Mouse (Mus musculus) heart, postnatal 4 days (tissue): Measurements from ENCODE around the gene Pidd1. TPM values are rescaled to one million over a fixed set of nuclear protein-coding genes. Genes with fewer than 3 reads are reported as not detected.
"Not testable (repeated sequence)": the region's sequence is repeated elsewhere in the genome, so short reads cannot be mapped to it uniquely, and the experiment has no call there.

ENCODE experiments used
- DNase-seq: peaks from one replicate; pipeline ENCODE4 v3.0.0; 2021
- total RNA-seq, 2 experiments: library from RNA; stranded (reverse); gene quantifications; 2 replicates each; pipeline ENCODE4 v1.2.3; 2021

Pidd1 gene
- total RNA-seq, 2 experiments from 2014 or later: 5.9 to 6.4 TPM

- DNase-seq: peak; percentile 73
Observed at GRCm38 (mm10) chr7:141457986-141458660, 14.3 kb upstream of the Pidd1 start.

DNA sequence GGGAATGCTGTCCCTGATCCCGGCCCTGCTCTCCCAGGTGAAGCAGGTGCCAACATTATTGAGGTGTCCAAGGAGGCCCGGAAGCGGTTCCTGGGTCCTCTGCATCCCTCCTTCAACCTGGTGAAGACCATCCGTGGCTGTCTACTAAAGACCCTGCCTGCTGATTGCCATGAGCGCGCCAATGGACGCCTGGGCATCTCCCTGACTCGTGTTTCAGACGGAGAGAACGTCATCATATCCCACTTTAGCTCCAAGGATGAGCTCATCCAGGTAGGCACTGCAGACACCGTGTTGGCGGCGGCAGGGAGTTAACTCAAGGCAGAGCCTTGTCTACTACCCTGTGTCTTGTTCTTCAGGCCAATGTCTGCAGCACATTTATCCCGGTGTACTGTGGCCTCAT lies 13.4 kb upstream of the Pidd1 start:
- no peak for DNase-seq

GRCm38 (mm10) chr7:141456739-141457138 lies 12.9 kb upstream of the Pidd1 start:
- DNase-seq: no peak

DNA sequence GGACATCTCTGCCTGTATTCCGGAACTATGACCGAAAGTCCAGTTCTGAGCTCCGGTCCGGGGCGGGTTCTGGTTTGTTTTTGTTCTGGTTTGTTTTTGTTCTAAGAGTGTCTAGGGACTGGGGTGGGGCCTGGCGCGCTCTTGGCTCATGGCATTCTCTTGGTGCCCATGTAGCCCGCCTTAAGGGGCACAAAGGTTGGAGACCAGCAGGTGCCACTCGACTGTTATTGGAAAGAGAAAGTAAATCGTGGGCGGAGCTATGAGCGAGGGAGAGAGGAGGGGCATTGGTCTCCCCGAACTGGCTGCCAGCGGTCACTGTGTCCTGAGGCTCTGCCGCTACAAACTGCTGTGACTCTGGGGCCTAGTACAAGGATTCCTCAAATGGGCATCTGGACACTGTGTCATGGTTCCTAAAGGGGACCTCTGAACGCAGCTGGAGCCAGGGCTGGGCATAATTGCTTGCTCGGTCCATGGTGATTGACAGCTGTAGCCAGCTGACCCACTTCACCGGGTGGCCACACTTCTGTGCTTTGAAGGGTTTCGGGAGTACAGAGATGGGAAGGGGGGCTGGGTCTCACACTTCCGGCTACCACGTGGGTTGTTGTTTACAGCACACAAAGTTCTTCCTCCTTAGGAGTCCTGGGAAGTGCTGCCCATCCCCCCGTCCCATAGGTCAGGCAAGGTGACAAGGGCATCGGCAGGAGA lies 11.9 kb upstream of the Pidd1 start:
- peak; percentile 77 for DNase-seq

DNA sequence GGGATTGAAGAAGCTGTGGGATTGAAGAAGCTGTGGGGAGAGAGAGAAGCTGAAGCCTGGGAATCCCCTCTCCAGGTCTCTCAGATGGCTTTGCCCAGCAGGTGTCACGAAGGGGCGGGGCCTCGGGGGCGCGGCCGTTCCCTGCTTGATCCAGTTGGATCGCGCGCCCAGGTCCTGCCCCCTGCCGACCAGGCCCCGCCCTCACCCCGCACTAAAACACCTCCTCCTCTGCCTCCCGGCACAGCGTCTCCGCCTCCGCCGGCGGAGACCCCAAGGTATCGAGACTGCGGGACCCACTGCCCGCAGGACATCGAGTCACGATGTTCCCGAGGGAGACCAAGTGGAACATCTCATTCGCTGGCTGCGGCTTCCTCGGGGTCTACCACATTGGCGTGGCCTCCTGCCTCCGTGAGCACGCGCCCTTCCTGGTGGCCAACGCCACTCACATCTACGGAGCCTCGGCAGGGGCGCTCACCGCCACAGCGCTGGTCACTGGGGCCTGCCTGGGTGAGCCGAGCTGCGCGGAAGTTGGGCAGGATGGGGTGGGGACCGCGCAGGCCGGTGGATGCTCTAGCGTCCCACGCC lies 11.2 kb upstream of the Pidd1 start, which contains the start of gene Pnpla2:
Gene Pnpla2 (plus strand): TSS at position 232 of the 585 bp plus-strand sequence.
- peak; percentile 97 for DNase-seq

GRCm38 (mm10) chr7:141453636-141454035 lies 9.8 kb upstream of the Pidd1 start:
- no peak for DNase-seq

GRCm38 (mm10) chr7:141451928-141452327 lies 8.1 kb upstream of the Pidd1 start:
- DNase-seq: peak; percentile 9

DNA sequence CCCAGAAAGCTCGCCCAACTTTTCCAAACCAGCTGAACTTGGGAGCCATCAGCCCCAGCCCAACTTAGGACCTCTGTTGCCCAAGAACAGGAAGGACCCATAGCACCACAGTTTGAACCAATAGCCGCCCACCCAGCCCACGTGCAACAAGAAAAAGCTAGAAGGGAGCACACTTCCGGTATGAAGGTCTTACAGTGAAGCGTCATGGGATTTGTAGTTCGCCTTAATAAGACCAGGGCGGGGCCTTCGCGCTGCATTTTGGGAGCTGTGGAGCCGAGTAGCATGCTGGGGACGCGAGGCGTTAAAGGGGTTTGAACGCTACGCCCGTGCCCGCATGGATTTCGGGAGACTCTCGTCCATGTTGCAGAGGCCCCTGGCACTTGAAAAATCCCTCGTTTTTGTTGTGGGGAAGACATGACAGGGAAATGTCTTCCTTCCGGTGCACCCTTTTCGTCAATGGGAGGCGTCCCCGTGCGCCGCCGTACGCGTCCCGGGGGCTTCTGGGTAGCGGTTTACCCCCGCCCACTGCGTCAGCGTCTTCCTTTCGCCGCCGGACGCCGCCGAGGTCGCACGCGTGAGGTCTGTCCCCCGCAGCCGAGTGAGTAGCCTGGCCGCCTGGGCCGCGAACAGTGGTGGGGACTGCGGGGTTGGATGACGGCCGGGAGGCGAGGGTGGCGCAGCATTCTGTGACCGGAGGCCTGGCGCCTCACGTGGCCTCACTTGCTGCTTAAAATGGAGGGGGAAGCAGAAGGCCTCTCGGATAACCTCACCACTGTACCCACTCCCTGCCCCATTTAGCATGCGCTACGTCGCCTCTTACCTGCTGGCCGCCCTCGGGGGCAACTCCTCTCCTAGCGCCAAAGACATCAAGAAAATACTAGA lies 3.5 kb upstream of the Pidd1 start, which contains the start of gene Rplp2:
Gene Rplp2 (plus strand): TSS at position 261 of the 882 bp plus-strand sequence.
- peak; percentile 94 for DNase-seq

- not testable (repeated sequence) for DNase-seq
Observed at GRCm38 (mm10) chr7:141446374-141446773, 2.5 kb upstream of the Pidd1 start.

GRCm38 (mm10) chr7:141443081-141443821 lies 574 bp downstream of the Pidd1 start:
- DNase-seq: peak; percentile 47

DNA sequence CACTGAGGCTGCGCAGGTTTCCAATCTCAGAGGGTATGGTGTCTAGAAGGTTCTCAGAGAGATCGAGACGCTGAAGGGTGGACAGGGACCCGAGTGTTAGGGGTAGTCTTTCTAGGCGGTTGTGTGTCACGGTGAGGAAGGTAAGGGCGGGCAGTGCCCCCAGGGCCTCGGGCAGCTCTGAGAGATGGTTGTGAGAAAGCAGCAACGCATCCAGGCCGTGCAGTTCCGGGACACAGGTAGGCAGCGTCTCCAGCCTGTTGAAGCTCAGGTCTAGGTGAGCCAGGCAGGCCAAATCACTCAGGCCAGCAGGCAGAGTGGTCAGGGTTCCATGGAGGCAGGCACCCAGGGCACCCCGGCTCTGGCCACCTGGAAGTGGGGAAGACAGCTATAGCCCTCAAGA lies 1.6 kb downstream of the Pidd1 start:
- no peak for DNase-seq

DNA sequence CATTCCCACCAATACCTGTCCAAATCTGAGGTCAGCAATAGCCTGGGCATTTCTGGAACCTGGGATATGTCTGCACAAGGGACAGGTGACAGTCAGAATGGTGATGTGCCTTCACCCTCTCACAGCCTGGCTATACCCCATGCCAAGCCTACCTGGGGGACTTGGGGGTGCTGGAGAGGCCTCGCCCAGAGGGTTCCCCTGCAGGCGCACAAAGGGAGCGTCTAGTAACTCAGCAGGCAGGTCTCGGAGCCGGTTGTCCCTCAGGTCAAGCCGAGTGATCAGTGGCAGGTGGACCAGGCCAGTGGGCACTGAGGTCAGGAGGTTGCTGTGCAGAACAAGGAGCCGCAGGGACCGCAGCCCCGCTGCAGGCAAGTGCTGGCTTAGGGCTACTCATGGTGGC lies 2.4 kb downstream of the Pidd1 start:
- DNase-seq: no peak

DNA sequence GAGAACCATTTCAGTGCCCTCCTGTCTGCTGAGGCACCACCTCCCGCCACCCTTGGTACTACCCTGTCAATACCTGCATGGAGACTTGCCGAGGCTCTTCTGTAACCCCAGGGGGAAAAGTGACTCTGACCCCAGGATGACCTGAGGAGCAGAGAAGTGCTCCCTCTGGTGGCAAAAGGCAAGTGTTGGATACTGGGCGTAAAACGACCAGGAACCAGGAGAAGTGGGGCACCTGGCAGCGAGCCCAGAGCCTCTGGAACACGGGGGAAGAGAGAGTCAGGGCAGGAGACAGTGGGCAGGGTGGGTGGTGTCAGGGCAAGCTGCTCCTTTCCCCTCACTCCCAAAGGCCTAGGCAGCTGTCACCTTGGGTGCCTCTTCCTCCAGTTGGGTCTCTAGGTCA lies 3.2 kb downstream of the Pidd1 start:
- peak; percentile 79 for DNase-seq

DNA sequence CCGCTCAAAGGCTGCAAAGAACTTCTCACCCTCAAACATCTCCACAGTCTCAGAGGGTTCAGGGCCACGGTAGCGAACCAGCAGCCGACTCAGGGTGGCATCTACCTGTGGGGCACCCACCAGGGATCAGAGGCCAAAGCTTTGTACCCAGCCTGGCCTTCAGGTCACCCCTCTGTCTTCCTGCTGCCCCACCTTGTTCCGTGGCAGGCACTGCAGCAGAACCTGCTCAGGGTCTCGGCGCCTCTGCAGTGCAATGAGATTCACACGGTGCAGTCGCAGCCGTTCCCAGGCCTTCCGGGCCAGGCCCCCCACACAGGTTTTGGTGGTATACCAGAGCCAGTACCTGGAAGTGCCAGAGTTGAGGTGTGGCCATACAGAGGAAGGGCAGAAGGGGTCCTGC lies 4.0 kb downstream of the Pidd1 start:
- no peak for DNase-seq

DNA sequence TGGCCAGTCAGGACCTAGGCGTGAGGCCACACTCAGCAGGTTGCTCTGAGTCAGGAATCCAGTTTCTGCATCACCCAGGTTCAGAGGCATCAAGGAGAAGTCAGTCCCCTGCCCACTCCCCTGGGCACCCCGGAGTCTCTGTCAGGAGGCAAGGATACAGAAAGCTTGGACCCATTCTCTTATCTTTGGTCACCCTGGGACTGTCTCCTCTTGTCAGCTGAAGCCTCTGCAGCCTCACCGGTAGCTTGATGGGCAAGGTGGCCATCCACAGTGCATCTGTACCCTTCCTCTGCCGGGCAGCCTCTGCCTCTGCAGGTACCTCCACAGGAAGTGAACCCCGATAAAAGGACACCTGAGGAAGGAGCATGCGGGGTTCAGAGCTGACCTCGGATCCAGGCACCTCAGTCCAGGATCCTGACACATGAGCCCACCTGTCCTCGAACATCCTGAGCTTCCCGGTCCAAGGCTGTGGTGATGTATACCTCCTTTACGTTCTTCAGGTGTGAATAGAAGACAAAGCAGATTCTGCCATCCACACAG lies 4.6 kb downstream of the Pidd1 start:
- DNase-seq: no peak

DNA sequence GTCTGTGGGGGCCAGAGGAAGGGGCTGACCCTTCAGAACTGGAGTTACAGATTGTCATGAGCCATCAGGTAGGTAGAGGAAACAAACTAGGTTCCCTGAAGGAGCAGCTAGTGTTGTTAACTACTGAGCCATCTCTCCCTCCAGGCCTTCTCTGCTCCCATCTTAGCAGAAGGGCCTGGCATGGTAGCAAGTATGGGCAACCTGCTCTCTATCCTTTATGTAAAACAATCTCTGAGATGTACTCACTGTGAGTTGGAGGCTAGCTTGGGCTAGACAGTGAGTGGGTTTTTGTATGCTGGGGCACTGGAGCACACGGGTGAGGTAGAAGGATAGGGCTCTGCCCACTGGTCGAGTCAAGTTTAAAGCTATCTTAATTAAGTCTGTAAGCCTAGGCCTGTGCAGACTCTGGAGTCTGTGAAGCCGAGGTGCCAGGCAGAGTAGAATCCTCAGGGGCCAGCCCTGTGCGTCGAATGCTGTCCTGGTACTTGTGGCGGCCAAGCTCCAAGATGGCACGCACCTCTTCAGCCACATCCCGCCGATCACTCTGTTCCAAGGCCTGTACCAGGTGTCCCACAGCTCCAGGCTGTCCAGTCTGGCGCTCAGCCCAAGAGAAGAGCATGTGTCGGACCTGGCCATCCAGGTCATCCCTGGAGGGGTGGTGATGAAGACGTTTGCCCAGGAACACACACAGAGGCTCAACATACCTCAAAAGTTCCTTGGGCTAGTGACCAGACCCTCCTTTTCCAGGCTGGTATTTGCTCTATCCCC lies 5.4 kb downstream of the Pidd1 start:
- DNase-seq: no peak

DNA sequence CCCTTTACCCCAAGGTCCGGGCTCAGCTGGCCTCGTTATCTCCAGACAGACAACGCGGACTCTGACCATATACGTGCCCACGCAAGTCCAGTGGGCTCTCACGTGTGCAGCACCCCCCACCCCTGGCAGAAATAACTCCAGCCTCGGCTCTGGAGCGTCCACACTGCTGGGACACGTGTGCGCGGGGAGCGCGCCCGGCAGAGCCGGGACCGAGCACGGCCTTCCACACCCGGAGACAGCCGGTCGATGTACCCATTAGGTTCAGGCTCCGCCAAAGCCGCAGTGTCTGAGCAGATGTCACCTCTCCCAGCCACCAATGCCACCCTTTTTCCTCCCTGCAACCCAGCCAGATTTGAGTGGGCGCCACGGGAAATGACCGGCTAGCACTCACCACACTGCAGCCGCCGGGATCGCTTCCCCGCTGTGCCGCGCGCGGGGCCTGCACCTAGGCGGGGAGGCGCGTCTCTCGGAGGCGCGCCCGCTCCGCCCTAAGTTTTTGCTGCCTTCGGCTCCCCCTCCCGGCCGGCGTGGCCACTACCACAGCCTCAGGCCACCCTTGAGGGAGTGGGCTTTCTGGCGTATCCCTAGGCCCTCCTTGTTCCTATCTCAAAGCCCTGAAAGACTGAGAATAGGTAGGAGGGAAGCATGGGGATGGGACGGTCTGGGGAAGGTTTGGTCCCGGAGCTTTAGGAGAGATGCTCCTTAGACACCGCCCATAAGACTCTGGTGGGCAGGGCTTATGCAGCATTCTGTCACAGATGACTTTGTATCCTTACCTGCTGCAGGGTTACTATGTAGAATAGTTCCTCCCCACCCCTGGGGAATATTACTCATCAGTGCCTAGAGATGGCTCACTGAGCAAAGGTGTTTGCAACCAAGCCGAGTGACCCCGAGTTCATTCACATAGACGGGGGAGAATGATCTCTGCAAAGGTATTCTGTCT lies 6.4 kb downstream of the Pidd1 start, which contains the start of gene Slc25a22:
Gene Slc25a22 (minus strand): TSS at position 715 of the 943 bp plus-strand sequence.
- DNase-seq: peak; percentile 86

- DNase-seq: no peak
Observed at GRCm38 (mm10) chr7:141436523-141436892, 7.3 kb downstream of the Pidd1 start.

DNA sequence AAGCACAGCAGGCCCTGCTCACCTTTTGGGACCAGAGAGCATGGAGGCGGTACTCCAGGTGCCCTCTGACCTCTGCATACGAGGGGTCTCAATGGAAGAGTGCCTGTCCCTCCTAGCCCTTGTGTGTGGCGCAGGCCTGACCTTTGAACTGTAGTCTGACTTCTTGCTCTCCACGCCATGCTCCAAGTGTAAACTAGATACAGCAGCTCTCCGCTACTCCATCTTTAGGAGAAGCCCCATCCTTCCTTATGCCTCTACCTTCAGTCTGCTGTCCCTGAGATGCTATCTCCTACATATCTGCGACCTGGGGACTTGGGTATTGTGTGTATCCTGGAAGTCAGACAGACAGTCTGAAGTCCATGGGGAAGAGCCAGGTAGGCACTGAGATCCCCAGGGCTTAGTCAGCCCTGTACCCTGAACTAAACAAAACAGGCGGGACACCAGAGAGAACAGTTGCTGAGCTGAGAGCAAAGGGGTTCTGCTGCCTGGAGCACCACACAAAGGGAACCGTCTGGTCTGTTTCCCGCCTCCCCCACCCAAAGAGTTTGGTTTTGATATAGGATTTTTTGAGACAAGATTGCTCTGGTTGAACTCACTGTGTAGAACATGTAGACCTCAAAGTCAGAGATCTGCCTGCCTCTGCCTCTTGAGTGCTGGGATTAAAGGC lies 7.8 kb downstream of the Pidd1 start:
- no peak for DNase-seq
